Mouse (Mus musculus): ENCODE results near the gene Gm49450.

- TF ChIP-seq CTCF (IDR thresholded peaks at IDR 0.05; ENCODE audit: control insufficient read depth, insufficient read depth, insufficient replicate concordance, low read depth, low read length): no peak
- no peak for TF ChIP-seq POLR2A (IDR thresholded peaks at IDR 0.05; ENCODE audit: control insufficient read depth, low read depth, low read length)
Observed at GRCm38 (mm10) chr15:98990669-98991539, 37.6 kb upstream of the Gm49450 start.

Data from testis, adult 2 months (tissue).